Mouse (Mus musculus) gastrocnemius, adult 8-10 months (tissue): ENCODE measurements around the gene Fan1. TPM values are rescaled to one million over a fixed set of nuclear protein-coding genes. Genes with fewer than 3 reads are reported as not detected.

Source experiments
- DNase-seq, 2 experiments: peaks; one replicate each; pipeline ENCODE4 v3.0.0; 2022; ENCODE audit warnings: low spot score in 2 of 2
- total RNA-seq, 4 experiments: library from RNA; stranded (reverse); gene quantifications; 2 replicates each; pipeline ENCODE4 v1.2.4; 2022

The Fan1 gene
- total RNA-seq = 10 to 100 TPM in 1 of 4 experiments, 1 to 10 TPM in 3; 7.4 to 11.7 (median 8.5) TPM

DNA sequence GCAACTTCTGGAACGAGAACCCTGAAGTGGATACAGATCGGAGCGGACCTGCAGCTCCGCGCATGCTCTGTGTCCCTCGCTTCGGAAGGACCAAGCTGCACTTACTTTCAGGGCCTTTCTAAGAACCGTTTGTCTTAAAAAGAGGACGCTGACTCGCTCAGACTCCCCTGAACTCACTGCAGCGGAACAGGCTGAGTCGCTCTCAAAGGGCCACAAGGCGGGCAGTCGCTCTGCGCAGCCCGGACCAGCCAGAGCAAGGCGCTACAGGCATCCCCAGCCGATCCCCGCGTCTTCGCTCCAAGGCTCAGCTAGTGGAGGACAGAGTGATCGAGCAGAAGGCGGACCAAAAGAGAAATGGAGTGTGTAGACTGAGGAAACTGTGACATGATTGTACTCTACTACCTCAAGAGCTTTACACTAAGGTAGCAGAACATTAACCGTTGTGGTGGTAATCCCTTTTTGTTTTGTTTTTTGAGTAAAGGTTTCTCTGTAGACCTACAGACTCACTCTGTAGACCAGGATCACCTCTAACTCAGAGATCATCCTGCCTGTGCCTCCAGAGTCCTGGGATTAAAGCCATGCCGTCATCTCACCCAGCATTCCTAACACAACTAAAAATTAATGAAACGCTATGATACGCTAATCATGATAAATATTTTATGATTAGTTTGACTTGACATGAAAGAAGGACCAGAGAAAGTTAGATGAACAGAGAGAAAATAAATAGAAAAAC lies at the start of gene Fan1:
TSS of gene Fan1 (minus strand) at position 266 of the 733 bp plus-strand sequence.
- DNase-seq = peak; percentile 80 to 83

- DNase-seq = no peak
Observed at GRCm38 (mm10) chr7:64403989-64404388, 30.1 kb upstream of the Fan1 start.

DNA sequence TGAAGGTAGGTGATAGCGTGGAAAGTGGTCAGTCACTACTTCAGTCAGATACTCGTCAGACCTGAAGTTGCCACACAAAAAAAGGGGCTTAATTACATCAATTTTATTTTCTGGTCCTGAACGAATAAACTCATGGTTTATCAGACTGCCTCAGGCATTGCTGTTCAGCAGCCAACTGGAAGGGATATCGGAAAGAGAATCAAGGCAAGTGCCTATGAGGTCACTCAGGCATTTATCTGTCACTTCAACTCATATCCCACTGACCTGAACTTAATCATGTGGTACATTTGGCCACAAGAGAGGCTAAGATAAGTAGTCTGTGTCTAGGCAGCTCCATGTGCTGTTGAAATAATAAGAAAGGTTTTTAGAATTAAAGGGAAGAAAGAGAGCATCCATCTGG lies 28.6 kb upstream of the Fan1 start:
- DNase-seq = no peak

GRCm38 (mm10) chr7:64400725-64401124 lies 26.8 kb upstream of the Fan1 start:
- no peak for DNase-seq

GRCm38 (mm10) chr7:64392819-64393151 lies 18.9 kb upstream of the Fan1 start:
- no peak for DNase-seq

GRCm38 (mm10) chr7:64392122-64392818 lies 18.4 kb upstream of the Fan1 start, which contains the start of the genes Mphosph10 and Mcee:
Gene Mphosph10 (minus strand): TSS chr7:64392268.
Gene Mcee (plus strand): TSS chr7:64392607.
- peak; percentile 96 to 97 for DNase-seq

DNA sequence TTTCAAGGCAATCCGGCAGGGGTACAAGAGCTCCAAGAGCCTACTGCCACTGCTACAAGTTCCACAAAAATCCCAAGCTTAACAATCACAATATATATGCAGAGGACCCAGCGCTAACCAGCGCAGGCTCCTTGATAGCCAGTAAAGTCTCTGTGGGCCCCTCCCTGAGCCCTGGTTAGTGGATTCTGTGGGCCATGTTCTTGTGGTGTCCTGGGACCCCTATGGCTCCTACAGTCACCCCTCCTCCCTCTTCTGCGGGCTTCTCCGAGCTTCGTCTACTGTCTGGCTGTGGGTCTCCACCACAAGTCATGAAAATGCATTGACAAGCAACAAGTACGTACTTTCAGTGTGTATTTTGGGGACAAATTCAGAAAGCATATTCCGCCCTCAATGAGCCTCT lies 17.6 kb upstream of the Fan1 start:
- DNase-seq = no peak

DNA sequence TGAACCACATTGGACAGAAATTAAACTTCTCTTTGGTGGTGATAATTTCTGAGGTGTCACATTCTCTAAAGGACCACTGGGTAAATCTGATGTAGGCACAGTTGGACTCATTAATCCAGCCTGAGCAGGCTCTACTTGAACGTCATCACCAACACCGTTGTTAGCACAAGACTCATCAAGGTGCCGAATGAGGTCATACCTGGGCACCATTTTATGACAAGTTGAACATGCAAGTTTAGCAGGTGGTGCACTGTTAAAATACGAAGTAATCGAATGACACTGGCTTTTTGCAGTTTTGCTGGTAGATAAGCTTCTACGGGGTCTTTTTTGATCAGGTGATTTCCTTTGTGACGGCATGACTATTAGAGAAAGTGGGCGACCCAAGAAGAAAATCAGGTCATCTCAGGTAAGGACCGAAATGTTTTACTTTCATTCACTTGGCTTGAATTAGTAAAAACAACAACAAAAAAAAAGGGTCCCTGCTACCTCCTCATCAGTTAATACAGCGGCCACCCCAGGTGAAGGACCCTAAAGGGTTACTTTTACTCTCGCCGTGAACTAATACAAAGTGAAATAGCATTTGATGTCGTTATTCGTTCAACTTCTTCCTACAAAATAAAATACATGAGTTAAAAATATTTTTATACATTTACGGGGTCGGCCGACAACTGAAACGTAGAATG lies 607 bp downstream of the Fan1 start:
- no peak for DNase-seq

DNA sequence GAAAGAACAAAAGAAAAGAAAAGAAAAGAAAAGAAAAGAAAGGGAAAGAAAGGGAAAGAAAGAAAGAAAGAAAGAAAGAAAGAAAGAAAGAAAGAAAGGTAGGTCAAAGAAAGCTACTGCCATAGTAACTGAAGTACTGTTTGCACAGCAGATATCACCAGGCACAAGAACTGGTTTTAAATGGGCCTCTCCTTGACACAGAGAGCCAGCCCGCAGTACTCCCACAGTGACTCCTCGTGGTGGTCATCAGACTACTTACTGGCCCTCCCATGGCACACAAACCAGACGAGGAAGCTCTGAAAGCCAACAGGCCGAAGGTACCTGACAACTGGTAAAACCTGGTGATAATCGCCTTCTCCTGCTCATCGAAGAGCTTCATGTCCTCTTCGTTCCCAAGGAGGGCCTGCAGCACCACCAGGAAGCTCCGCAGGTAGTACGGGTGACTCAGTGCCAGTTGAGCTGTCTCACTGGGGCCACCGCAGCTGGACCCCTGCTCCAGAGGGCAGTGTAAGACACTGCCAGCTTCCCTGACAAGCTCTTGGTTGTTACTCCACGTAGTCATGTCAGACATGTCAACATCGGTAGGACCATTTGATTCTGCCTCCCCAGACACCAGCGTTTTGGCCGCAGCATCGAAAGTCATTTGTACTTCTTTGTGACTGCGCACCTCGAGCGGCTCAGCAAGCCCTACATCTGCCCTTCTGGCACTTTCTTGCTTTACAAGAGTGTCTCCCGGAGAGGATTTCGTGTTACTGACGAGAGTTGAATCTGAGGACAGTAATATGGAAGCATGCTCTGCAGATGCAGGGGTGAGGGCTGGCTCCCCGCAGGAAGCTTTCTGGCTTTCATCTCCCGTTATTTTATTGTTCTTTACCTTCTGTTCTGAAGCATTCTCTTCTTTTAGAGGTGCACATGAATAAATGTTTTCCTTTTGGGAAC lies 1.7 kb downstream of the Fan1 start:
- no peak for DNase-seq

DNA sequence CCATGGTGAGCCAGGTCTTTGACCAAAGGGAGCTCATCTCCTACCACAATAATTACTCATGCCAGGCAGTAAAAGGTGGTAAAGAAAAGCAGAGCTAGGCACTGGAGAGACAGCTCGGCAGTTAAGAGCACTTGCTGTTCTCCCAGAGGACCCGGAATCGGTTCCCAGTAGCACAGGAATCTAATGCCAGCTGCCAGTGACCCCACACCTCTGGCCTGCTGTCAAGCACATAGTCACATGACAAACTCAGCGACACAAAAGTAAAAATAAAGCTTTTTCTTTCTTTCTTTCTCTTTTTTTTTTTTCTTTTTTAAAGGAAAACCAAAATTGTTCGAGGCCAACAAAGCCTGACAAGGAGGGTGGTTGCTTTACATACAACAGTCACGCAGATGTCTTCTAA lies 4.1 kb downstream of the Fan1 start:
- DNase-seq = no peak

GRCm38 (mm10) chr7:64365863-64366262 lies 8.0 kb downstream of the Fan1 start:
- no peak for DNase-seq

DNA sequence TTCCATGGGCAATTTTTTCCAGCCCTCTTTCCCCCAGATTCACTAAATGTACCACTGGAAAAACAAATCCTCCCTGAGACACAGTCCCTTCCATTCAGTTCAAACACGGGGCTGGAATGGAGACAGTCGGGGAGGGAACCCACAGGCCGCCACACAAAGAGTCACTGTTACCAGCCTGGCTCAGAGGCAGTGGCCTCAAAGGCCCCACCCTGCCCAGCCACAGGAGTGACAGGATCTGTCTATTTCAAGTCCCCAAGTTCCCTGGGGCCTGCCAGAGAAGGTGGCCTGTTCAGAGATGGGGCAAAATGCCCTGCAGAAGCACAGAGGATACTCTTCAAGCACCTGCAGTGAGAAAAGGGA lies 13.3 kb downstream of the Fan1 start:
- DNase-seq = no peak

- DNase-seq = no peak
Observed at GRCm38 (mm10) chr7:64359943-64360585, 13.8 kb downstream of the Fan1 start.

- no peak for DNase-seq
Observed at GRCm38 (mm10) chr7:64358666-64359065, 15.2 kb downstream of the Fan1 start.

DNA sequence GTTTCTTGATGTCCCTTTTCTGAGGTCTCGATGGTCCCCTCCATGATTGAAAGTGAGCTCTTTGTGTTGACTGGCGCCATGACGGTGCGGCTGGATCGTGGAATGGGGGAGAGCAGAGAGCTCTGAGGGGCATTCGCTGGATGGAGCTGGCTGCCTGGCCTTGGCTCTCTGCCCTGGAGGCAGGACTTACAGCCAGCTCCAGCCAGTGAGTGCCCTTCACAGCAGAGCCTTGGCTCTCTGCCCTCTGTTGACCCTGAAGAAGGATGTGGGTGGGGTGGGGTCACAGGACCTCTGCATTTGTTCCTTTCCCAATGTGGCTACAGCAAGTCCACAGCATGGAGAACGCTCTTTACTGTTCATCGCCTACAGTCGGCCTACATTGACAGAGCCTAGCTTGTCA lies 16.5 kb downstream of the Fan1 start:
- DNase-seq = no peak

DNA sequence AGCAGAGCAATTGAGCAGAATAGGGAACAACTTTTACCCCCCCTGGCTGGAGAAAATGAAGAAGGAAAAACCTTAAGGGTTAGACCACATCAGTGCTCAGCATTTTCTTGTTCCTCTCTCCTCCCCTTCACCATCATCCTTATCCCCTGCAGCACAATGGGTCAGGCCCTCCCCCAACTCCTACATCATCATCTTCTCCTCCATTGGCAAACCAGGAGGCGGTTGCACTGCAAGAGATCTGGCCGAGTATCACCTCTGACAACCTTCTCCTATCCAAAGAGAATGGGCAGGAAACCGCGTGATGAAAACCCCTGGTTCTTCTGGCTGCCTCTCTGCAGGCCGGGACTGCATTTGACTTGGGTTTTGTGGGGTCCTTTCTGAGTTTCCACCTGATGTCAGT lies 17.2 kb downstream of the Fan1 start:
- DNase-seq = no peak

- no peak for DNase-seq
Observed at GRCm38 (mm10) chr7:64354206-64354605, 19.7 kb downstream of the Fan1 start.

GRCm38 (mm10) chr7:64351087-64351486 lies 22.8 kb downstream of the Fan1 start:
- no peak for DNase-seq

DNA sequence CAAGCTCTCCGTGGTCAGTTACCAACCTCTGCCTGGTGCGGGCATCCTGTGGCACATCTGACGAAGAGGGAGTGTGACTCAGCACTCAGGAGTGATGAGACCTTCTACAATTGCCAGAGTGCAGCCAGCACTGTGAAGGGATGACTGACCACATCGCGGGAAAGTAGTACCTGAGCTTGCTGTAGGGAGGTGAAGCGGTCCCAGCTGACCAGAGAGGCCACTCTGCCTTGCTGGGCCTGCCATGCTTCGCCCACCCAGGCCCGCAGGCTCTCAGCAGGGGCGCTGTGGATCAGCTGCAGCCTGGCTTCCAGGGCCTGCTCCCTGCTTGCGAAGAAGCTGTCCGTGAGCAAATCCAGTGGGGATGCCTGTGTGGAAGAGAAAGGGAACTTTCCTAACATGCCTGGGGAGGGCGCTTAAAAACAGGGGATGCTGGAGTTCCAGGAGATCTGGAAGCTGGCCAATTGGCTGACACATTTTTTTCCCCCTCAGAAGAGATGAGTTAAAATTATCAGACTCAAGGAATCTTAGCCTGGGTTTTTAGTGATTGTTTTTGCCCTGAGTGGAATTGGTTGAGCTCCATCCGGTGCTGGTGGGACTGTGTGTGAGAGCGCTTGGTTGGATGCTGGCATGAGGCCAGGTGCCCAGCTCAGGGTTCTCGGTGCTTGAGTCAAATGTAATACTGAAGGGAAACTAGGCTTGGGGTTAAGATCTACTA lies 24.6 kb downstream of the Fan1 start:
- DNase-seq = no peak

GRCm38 (mm10) chr7:64347813-64348212 lies 26.1 kb downstream of the Fan1 start:
- no peak for DNase-seq
